Mouse (Mus musculus): ENCODE results near the gene Srsf9. TPM values are rescaled to one million over a fixed set of nuclear protein-coding genes. Genes with fewer than 3 reads are reported as not detected.
"Not testable (repeated sequence)": the region's sequence is repeated elsewhere in the genome, so short reads cannot be mapped to it uniquely, and the experiment has no call there.

The Srsf9 gene
- polyA plus RNA-seq, 1 experiment from 2014 or later, result 200 TPM

GRCm38 (mm10) chr5:115359851-115360372, 32.9 kb downstream of the Srsf9 start:
- Histone ChIP-seq H3K9ac (replicated peaks) (no peak overlapping the region), H3K4me1 (peaks cover 6% of the 10 kb centered on the region; the same call in 1 of the 2 replicates), H3K36me3 (no peaks in the 10 kb centered on the region), H3K27me3 (no peaks in the 10 kb centered on the region), H3K4me2 (replicated peaks) (no peak overlapping the region), H3K4me3 (no peak overlapping the region), H3K9me3 (no peaks in the 10 kb centered on the region), H3K27ac (replicated peaks) (no peak overlapping the region)
- WGBS, result 72% methylated on average over 5 of the region's 5 CpGs
- no peak for ATAC-seq (replicated peaks)

- H3K36me3 ChIP-seq, result no peaks in the 10 kb centered on the region
- H3K4me3 ChIP-seq, result no peak overlapping the region
- H3K4me1 ChIP-seq, result peaks cover 6% of the 10 kb centered on the region; the same call in 1 of the 2 replicates
- no peak for ATAC-seq (replicated peaks)
- no peaks in the 10 kb centered on the region for H3K27me3 ChIP-seq
- no peak overlapping the region for H3K4me2 ChIP-seq (replicated peaks)
- H3K9me3 ChIP-seq, result no peaks in the 10 kb centered on the region
- WGBS, result 48% methylated on average over 7 of the region's 7 CpGs
- H3K27ac ChIP-seq (replicated peaks), result no peak overlapping the region
- no peak overlapping the region for H3K9ac ChIP-seq (replicated peaks)
Measured at GRCm38 (mm10) chr5:115362216-115362615, 35.2 kb downstream of the Srsf9 start.

- no peak overlapping the region for H3K4me3 ChIP-seq
- H3K4me2 ChIP-seq (replicated peaks), result no peak overlapping the region
- H3K4me1 ChIP-seq, result peaks cover 6% of the 10 kb centered on the region; the same call in 1 of the 2 replicates
- H3K27me3 ChIP-seq, result no peaks in the 10 kb centered on the region
- no peaks in the 10 kb centered on the region for H3K36me3 ChIP-seq
- H3K27ac ChIP-seq (replicated peaks), result 0 out of 2 replicates have a peak overlapping the region, but pooled peaks have one; percentile 35
- H3K9me3 ChIP-seq, result no peaks in the 10 kb centered on the region
- H3K9ac ChIP-seq (replicated peaks), result no peak overlapping the region
- 23% methylated on average over 19 of the region's 19 CpGs for WGBS
- ATAC-seq (replicated peaks), result 0 out of 2 replicates have a peak, but pooled peaks have one; percentile 41
Measured at GRCm38 (mm10) chr5:115362819-115363714, 36.1 kb downstream of the Srsf9 start.

- H3K36me3 ChIP-seq, result no peaks in the 10 kb centered on the region
- no peak overlapping the region for H3K27ac ChIP-seq (replicated peaks)
- H3K4me3 ChIP-seq, result no peak overlapping the region
- WGBS, result 89% methylated on average over 4 of the region's 4 CpGs
- no peak overlapping the region for H3K4me2 ChIP-seq (replicated peaks)
- no peaks in the 10 kb centered on the region for H3K27me3 ChIP-seq
- no peaks in the 10 kb centered on the region for H3K9me3 ChIP-seq
- H3K9ac ChIP-seq (replicated peaks), result no peak overlapping the region
- ATAC-seq (replicated peaks), result no peak
- H3K4me1 ChIP-seq, result peaks cover 3% of the 10 kb centered on the region; the same call in 1 of the 2 replicates
Measured at GRCm38 (mm10) chr5:115364782-115365181, 37.8 kb downstream of the Srsf9 start.

- Histone ChIP-seq H3K36me3 (no peaks in the 10 kb centered on the region), H3K4me1 (peaks cover 8% of the 10 kb centered on the region), H3K4me2 (replicated peaks) (no peak overlapping the region), H3K9me3 (no peaks in the 10 kb centered on the region), H3K27ac (replicated peaks) (no peak overlapping the region), H3K9ac (replicated peaks) (no peak overlapping the region), H3K27me3 (no peaks in the 10 kb centered on the region), H3K4me3 (no peak overlapping the region)
- 62% methylated on average over 9 of the region's 9 CpGs for WGBS
- no peak for ATAC-seq (replicated peaks)
Measured at GRCm38 (mm10) chr5:115371736-115372135, 44.8 kb downstream of the Srsf9 start.

- Histone ChIP-seq H3K9me3 (no peaks in the 10 kb centered on the region), H3K4me3 (peak overlapping the region; percentile 31), H3K4me1 (peaks cover 8% of the 10 kb centered on the region), H3K27me3 (no peaks in the 10 kb centered on the region), H3K27ac (replicated peaks) (peak overlapping the region; percentile 60), H3K4me2 (replicated peaks) (peak overlapping the region; percentile 59), H3K9ac (replicated peaks) (peak overlapping the region; percentile 46), H3K36me3 (no peaks in the 10 kb centered on the region)
- 3% methylated on average over 26 of the region's 26 CpGs for WGBS
- ATAC-seq (replicated peaks), result peak; percentile 93
Measured at GRCm38 (mm10) chr5:115373441-115374203, 46.6 kb downstream of the Srsf9 start.

GRCm38 (mm10) chr5:115374204-115374820, 47.3 kb downstream of the Srsf9 start:
- H3K27ac ChIP-seq (replicated peaks), result peak overlapping the region; percentile 60
- 6% methylated on average over 11 of the region's 11 CpGs for WGBS
- no peak for ATAC-seq (replicated peaks)

GRCm38 (mm10) chr5:115375436-115375835, 48.5 kb downstream of the Srsf9 start:
- peaks cover 8% of the 10 kb centered on the region for H3K4me1 ChIP-seq
- ATAC-seq (replicated peaks), result no peak
- no peaks in the 10 kb centered on the region for H3K36me3 ChIP-seq
- no peak overlapping the region for H3K9ac ChIP-seq (replicated peaks)
- no peaks in the 10 kb centered on the region for H3K27me3 ChIP-seq
- no peak overlapping the region for H3K4me2 ChIP-seq (replicated peaks)
- 93% methylated on average over 2 of the region's 2 CpGs for WGBS
- no peaks in the 10 kb centered on the region for H3K9me3 ChIP-seq
- H3K27ac ChIP-seq (replicated peaks), result no peak overlapping the region
- H3K4me3 ChIP-seq, result no peak overlapping the region

More at GRCm38 (mm10) chr5:115374204-115374820, 47.3 kb downstream of the Srsf9 start:
- H3K9me3 ChIP-seq, result no peaks in the 10 kb centered on the region
- peak overlapping the region; percentile 59 for H3K4me2 ChIP-seq (replicated peaks)
- no peaks in the 10 kb centered on the region for H3K27me3 ChIP-seq
- no peaks in the 10 kb centered on the region for H3K36me3 ChIP-seq
- peak overlapping the region; percentile 46 for H3K9ac ChIP-seq (replicated peaks)
- H3K4me3 ChIP-seq, result peak overlapping the region; percentile 31
- peaks cover 8% of the 10 kb centered on the region for H3K4me1 ChIP-seq

- H3K27me3 ChIP-seq; H3K27ac ChIP-seq (replicated peaks); H3K4me2 ChIP-seq (replicated peaks); H3K4me3 ChIP-seq; H3K4me1 ChIP-seq; H3K9ac ChIP-seq (replicated peaks); H3K36me3 ChIP-seq; H3K9me3 ChIP-seq; ATAC-seq (replicated peaks): not testable (repeated sequence)
- 88% methylated on average over 2 of the region's 2 CpGs for WGBS
Measured at GRCm38 (mm10) chr5:115378882-115379281, 51.9 kb downstream of the Srsf9 start.
